Mouse (Mus musculus): ENCODE measurements around the gene Prlr. TPM values are rescaled to one million over a fixed set of nuclear protein-coding genes. Genes with fewer than 3 reads are reported as not detected.

The Prlr gene
- polyA plus RNA-seq, 1 experiment from 2014 or later: 2.5 TPM

GRCm38 (mm10) chr15:10215719-10216118, 38.7 kb downstream of the Prlr start:
- TF ChIP-seq EP300 (optimal IDR thresholded peaks at IDR 0.05): no peak
- no peak for TF ChIP-seq CTCF (IDR thresholded peaks at IDR 0.05; ENCODE audit: low read depth)
- H3K4me3 ChIP-seq (ENCODE audit: low read depth, low read length): no peak overlapping the region
- H3K27me3 ChIP-seq (ENCODE audit: control insufficient read depth, insufficient read depth, low read length): no peaks in the 10 kb centered on the region
- 54% methylated on average over 8 of the region's 8 CpGs for WGBS
- no peak overlapping the region for H3K4me2 ChIP-seq (replicated peaks; ENCODE audit: low read depth)
- ATAC-seq (ENCODE audit: low FRiP score, low TSS enrichment) (peak; percentile 65), DNase-seq (ENCODE audit: low spot score) (no peak)
- no peak overlapping the region for H3K9ac ChIP-seq (ENCODE audit: low read length)
- no peaks in the 10 kb centered on the region for H3K9me3 ChIP-seq (ENCODE audit: control insufficient read depth, low read length)
- H3K36me3 ChIP-seq (ENCODE audit: control insufficient read depth, insufficient read depth, low read length): no peaks in the 10 kb centered on the region
- no peaks in the 10 kb centered on the region for H3K4me1 ChIP-seq (replicated peaks; ENCODE audit: control insufficient read depth, insufficient read depth)
- H3K27ac ChIP-seq (replicated peaks): no peak overlapping the region

DNA sequence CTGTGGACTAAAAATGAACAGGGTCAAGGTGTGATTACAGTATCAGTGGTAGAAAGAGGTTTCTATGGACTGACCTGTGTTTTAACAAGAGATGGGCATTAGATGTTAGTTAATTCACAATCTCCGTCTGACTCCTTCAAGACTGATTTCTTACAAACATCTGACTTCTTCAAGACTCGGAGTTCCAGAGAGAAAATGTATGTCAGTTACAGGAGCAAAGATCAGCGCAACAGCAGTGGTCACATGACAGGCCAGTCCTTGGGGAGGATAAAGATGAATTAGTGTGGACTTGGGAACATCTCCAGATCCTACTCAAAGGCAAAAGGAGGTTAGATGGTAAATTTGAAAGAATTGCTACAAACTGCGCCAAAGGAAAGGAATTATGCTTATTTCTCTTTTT, 39.2 kb downstream of the Prlr start:
- no peak for ATAC-seq (ENCODE audit: low FRiP score, low TSS enrichment)
- 71% methylated on average over 4 of the region's 4 CpGs for WGBS
- Histone ChIP-seq H3K27ac (replicated peaks) (no peak overlapping the region), H3K9ac (ENCODE audit: low read length) (no peak overlapping the region), H3K4me3 (ENCODE audit: low read depth, low read length) (no peak overlapping the region), H3K27me3 (ENCODE audit: control insufficient read depth, insufficient read depth, low read length) (no peaks in the 10 kb centered on the region), H3K9me3 (ENCODE audit: control insufficient read depth, low read length) (no peaks in the 10 kb centered on the region), H3K4me2 (replicated peaks; ENCODE audit: low read depth) (no peak overlapping the region), H3K4me1 (replicated peaks; ENCODE audit: control insufficient read depth, insufficient read depth) (no peaks in the 10 kb centered on the region), H3K36me3 (ENCODE audit: control insufficient read depth, insufficient read depth, low read length) (no peaks in the 10 kb centered on the region)
- TF ChIP-seq CTCF (IDR thresholded peaks at IDR 0.05; ENCODE audit: low read depth): no peak
- no peak for TF ChIP-seq EP300 (optimal IDR thresholded peaks at IDR 0.05)
- DNase-seq (ENCODE audit: low spot score): no peak

DNA sequence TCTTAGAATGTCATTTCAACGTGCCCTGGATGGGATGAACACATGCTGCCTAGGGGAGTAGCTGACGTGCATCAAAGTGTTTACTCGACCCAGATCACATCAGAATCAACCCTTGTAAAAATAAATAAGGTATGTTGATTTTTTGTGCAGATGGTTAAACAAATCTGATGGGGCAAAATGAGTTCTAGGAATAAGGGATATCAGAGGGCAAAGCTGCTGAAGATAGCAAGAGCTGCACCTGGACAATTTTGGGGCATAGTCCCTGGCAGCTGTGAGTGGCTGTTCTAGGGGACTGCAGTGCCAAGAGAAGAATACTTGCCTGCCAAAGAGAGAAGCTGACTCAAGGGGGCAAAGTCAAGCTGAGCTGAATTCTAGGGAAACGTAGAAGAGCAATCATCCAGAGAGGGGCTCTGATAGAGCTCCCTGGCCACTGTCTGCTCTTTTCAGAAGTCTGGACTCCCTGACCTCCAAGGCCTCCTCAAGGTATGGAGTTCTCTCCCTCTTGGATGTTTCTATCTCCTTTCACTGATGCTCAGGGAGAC, 46.6 kb downstream of the Prlr start:
- Histone ChIP-seq H3K9me3 (ENCODE audit: control insufficient read depth, low read length) (no peaks in the 10 kb centered on the region), H3K4me3 (ENCODE audit: low read depth, low read length) (no peak overlapping the region), H3K9ac (ENCODE audit: low read length) (no peak overlapping the region), H3K27me3 (ENCODE audit: control insufficient read depth, insufficient read depth, low read length) (no peaks in the 10 kb centered on the region), H3K36me3 (ENCODE audit: control insufficient read depth, insufficient read depth, low read length) (no peaks in the 10 kb centered on the region), H3K27ac (replicated peaks) (no peak overlapping the region), H3K4me2 (replicated peaks; ENCODE audit: low read depth) (no peak overlapping the region), H3K4me1 (replicated peaks; ENCODE audit: control insufficient read depth, insufficient read depth) (no peaks in the 10 kb centered on the region)
- TF ChIP-seq EP300 (optimal IDR thresholded peaks at IDR 0.05): no peak
- TF ChIP-seq CTCF (IDR thresholded peaks at IDR 0.05; ENCODE audit: low read depth): no peak
- ATAC-seq (ENCODE audit: low FRiP score, low TSS enrichment) (no peak), DNase-seq (ENCODE audit: low spot score) (no peak)
- 54% methylated on average over 4 of the region's 4 CpGs for WGBS

- Histone ChIP-seq H3K9ac (ENCODE audit: low read length) (no peak overlapping the region), H3K27me3 (ENCODE audit: control insufficient read depth, insufficient read depth, low read length) (no peaks in the 10 kb centered on the region), H3K4me3 (ENCODE audit: low read depth, low read length) (no peak overlapping the region), H3K27ac (replicated peaks) (no peak overlapping the region), H3K36me3 (ENCODE audit: control insufficient read depth, insufficient read depth, low read length) (no peaks in the 10 kb centered on the region), H3K4me1 (replicated peaks; ENCODE audit: control insufficient read depth, insufficient read depth) (no peaks in the 10 kb centered on the region), H3K4me2 (replicated peaks; ENCODE audit: low read depth) (no peak overlapping the region), H3K9me3 (ENCODE audit: control insufficient read depth, low read length) (no peaks in the 10 kb centered on the region)
- no peak; the same call in 1 of the 2 replicates for ATAC-seq (ENCODE audit: low FRiP score, low TSS enrichment)
- no peak for DNase-seq (ENCODE audit: low spot score)
- WGBS: 64% methylated on average over 4 of the region's 4 CpGs
- TF ChIP-seq CTCF (IDR thresholded peaks at IDR 0.05; ENCODE audit: low read depth): no peak
These were observed 48.7 kb downstream of the Prlr start for GRCm38 (mm10) chr15:10225701-10226100.

DNA sequence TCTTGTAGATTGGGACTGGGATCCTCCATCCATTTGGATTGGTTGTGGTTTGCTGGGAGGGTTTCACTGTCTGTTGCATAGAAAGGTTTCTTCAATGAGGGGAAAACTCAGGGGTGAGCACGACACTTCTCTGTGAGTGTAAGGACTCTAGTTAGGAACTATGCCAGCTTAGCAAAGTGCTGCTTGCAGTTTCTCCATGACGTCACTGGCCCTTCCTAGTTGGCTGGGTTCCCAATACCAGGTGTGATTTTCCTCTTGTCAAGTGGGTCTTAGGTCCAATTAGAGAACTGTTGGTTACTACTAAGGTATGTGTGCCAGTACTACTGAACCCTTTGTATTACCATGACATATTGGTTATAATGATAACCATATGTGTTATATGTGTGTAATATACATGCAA, 51.6 kb downstream of the Prlr start:
- TF ChIP-seq CTCF (IDR thresholded peaks at IDR 0.05; ENCODE audit: low read depth) (no peak), EP300 (optimal IDR thresholded peaks at IDR 0.05) (no peak)
- no peak overlapping the region for H3K4me2 ChIP-seq (replicated peaks; ENCODE audit: low read depth)
- H3K9me3 ChIP-seq (ENCODE audit: control insufficient read depth, low read length): no peaks in the 10 kb centered on the region
- no peaks in the 10 kb centered on the region for H3K4me1 ChIP-seq (replicated peaks; ENCODE audit: control insufficient read depth, insufficient read depth)
- no peaks in the 10 kb centered on the region for H3K36me3 ChIP-seq (ENCODE audit: control insufficient read depth, insufficient read depth, low read length)
- no peaks in the 10 kb centered on the region for H3K27me3 ChIP-seq (ENCODE audit: control insufficient read depth, insufficient read depth, low read length)
- WGBS: 67% methylated on average over 2 of the region's 2 CpGs
- H3K4me3 ChIP-seq (ENCODE audit: low read depth, low read length): no peak overlapping the region
- no peak overlapping the region for H3K27ac ChIP-seq (replicated peaks)
- ATAC-seq (ENCODE audit: low FRiP score, low TSS enrichment): no peak
- no peak overlapping the region for H3K9ac ChIP-seq (ENCODE audit: low read length)
- no peak for DNase-seq (ENCODE audit: low spot score)

- Histone ChIP-seq H3K9me3 (ENCODE audit: control insufficient read depth, low read length) (no peaks in the 10 kb centered on the region), H3K27ac (replicated peaks) (no peak overlapping the region), H3K9ac (ENCODE audit: low read length) (no peak overlapping the region), H3K27me3 (ENCODE audit: control insufficient read depth, insufficient read depth, low read length) (no peaks in the 10 kb centered on the region), H3K4me2 (replicated peaks; ENCODE audit: low read depth) (no peak overlapping the region), H3K36me3 (ENCODE audit: control insufficient read depth, insufficient read depth, low read length) (no peaks in the 10 kb centered on the region), H3K4me1 (replicated peaks; ENCODE audit: control insufficient read depth, insufficient read depth) (no peaks in the 10 kb centered on the region), H3K4me3 (ENCODE audit: low read depth, low read length) (no peak overlapping the region)
- DNase-seq (ENCODE audit: low spot score) (no peak), ATAC-seq (ENCODE audit: low FRiP score, low TSS enrichment) (no peak)
- 70% methylated on average over 5 of the region's 5 CpGs for WGBS
- TF ChIP-seq CTCF (IDR thresholded peaks at IDR 0.05; ENCODE audit: low read depth) (no peak), EP300 (optimal IDR thresholded peaks at IDR 0.05) (no peak)
These were observed 58.9 kb downstream of the Prlr start for GRCm38 (mm10) chr15:10235977-10236376.
